Mouse (Mus musculus): ENCODE data around the gene Eif4ebp2.

- TF ChIP-seq POLR2A (IDR thresholded peaks at IDR 0.05; ENCODE audit: insufficient read depth, low read depth, low read length), result no peak
- no peak for TF ChIP-seq EP300 (IDR thresholded peaks at IDR 0.05; ENCODE audit: insufficient read depth, low read depth, low read length)
- TF ChIP-seq CTCF (IDR thresholded peaks at IDR 0.05), result no peak
Observed at GRCm38 (mm10) chr10:61418131-61418900, 34.1 kb downstream of the Eif4ebp2 start.
